Mouse (Mus musculus) forebrain, postnatal 0 days (tissue): ENCODE measurements around the gene Sobp. TPM values are rescaled to one million over a fixed set of nuclear protein-coding genes. Genes with fewer than 3 reads are reported as not detected.

Experiments
- ATAC-seq: fragments of 200-750 bp; cut with Nextera tagmentation; 2 replicates; pipeline ENCODE4 v1.8.0; 2017; ENCODE audit warnings: mild to moderate bottlenecking, moderate library complexity
- DNase-seq: peaks from one replicate; pipeline ENCODE4 v3.0.0-alpha.2; 2015
- H3K27ac ChIP-seq: fragments of 300-500 bp; sonication (generic); 2 replicates; pipeline ENCODE4 v1.5.1; 2014; ENCODE audit warnings: low read depth, mild to moderate bottlenecking, antibody characterized with exemption, low read length, moderate library complexity, mixed read lengths
- H3K27me3 ChIP-seq: fragments of 300-500 bp; sonication (generic); 2 replicates; pipeline ENCODE4 v1.6.1; 2014; ENCODE audit warnings: mild to moderate bottlenecking, low read length, mixed read lengths; ENCODE audit not compliant: insufficient read depth
- H3K36me3 ChIP-seq: fragments of 300-500 bp; sonication (generic); 2 replicates; pipeline ENCODE4 v1.6.1; 2014; ENCODE audit warnings: mild to moderate bottlenecking, moderate library complexity; ENCODE audit not compliant: insufficient read depth
- H3K4me1 ChIP-seq: fragments of 300-500 bp; sonication (generic); 2 replicates; pipeline ENCODE4 v1.6.1; 2014; ENCODE audit warnings: antibody characterized with exemption; ENCODE audit not compliant: insufficient read depth
- H3K4me2 ChIP-seq: fragments of 300-500 bp; sonication (generic); 2 replicates; pipeline ENCODE4 v1.6.1; 2014; ENCODE audit warnings: low read depth, mild to moderate bottlenecking, moderate library complexity
- H3K4me3 ChIP-seq: fragments of 300-500 bp; sonication (generic); 2 replicates; pipeline ENCODE4 v1.5.1; 2014; ENCODE audit warnings: low read depth, low read length, mixed read lengths
- H3K9ac ChIP-seq: fragments of 300-500 bp; sonication (generic); 2 replicates; pipeline ENCODE4 v1.6.1; 2014; ENCODE audit warnings: mild to moderate bottlenecking
- H3K9me3 ChIP-seq: fragments of 300-500 bp; sonication (generic); 2 replicates; pipeline ENCODE4 v1.6.1; 2016; ENCODE audit warnings: low read length
- CTCF ChIP-seq: sonication (generic); IDR thresholded peaks from 2 replicates; pipeline ENCODE4 v1.5.1; 2016; ENCODE audit warnings: antibody characterized with exemption, control low read depth, low read depth
- WGBS: fragments of 180-500 bp; shearing (Covaris S2); extraction: QIAGEN DNeasy Blood & Tissue Kit; methylation state at CpG from one replicate; pipeline ENCODE4 v1.1.7; 2014; 5-methylcytosine and 5-hydroxymethylcytosine counted together
- polyA plus RNA-seq: library from polyadenylated mRNA; unstranded; fragments of >200 nt; fragmentation: Nextera tagmentation; extraction: Ambion mirVana; gene quantifications from 2 replicates; pipeline ENCODE4 v1.2.1, GENCODE M21; 2015
- total RNA-seq: library from RNA; depleted of rRNA; stranded (reverse); fragments of >200 nt; gene quantifications from 2 replicates; pipeline ENCODE4 v1.2.3, GENCODE M21; 2014

Gene Sobp
- total and polyA plus RNA-seq, 2 experiments from 2014 or later = 19.9 to 38.3 TPM

- no peak overlapping the region for H3K27ac ChIP-seq
- H3K27me3 ChIP-seq = no peaks in the 10 kb centered on the region
- no peaks in the 10 kb centered on the region for H3K36me3 ChIP-seq
- WGBS = 5% methylated on average over 8 of the region's 8 CpGs
- H3K4me2 ChIP-seq = peak overlapping the region; percentile 92
- ATAC-seq (no peak), DNase-seq (peak; percentile 25)
- H3K4me3 ChIP-seq = peak overlapping the region; percentile 88
- no peak for TF ChIP-seq CTCF
- no peaks in the 10 kb centered on the region for H3K9me3 ChIP-seq
- H3K4me1 ChIP-seq = peaks cover 11% of the 10 kb centered on the region
- H3K9ac ChIP-seq = peak overlapping the region; percentile 85
Measured at GRCm38 (mm10) chr10:43172554-43172953, 1.8 kb downstream of the Sobp start.

- no peaks in the 10 kb centered on the region for H3K36me3 ChIP-seq
- DNase-seq (no peak), ATAC-seq (no peak)
- H3K27me3 ChIP-seq = no peaks in the 10 kb centered on the region
- no peak overlapping the region for H3K27ac ChIP-seq
- 6% methylated on average over 7 of the region's 7 CpGs for WGBS
- peaks cover 11% of the 10 kb centered on the region for H3K4me1 ChIP-seq
- H3K9me3 ChIP-seq = no peaks in the 10 kb centered on the region
- TF ChIP-seq CTCF = no peak
- peak overlapping the region; percentile 33 for H3K9ac ChIP-seq
- peak overlapping the region; percentile 88 for H3K4me3 ChIP-seq
- H3K4me2 ChIP-seq = peak overlapping the region; percentile 92
Measured at GRCm38 (mm10) chr10:43172066-43172465, 2.3 kb downstream of the Sobp start.

GRCm38 (mm10) chr10:43171106-43171505, 3.2 kb downstream of the Sobp start:
- Histone ChIP-seq H3K36me3 (no peaks in the 10 kb centered on the region), H3K4me3 (peak overlapping the region; percentile 88), H3K4me1 (peaks cover 11% of the 10 kb centered on the region), H3K9ac (peak overlapping the region; percentile 33; the same call in 1 of the 2 replicates), H3K4me2 (peak overlapping the region; percentile 92), H3K27ac (no peak overlapping the region), H3K9me3 (no peaks in the 10 kb centered on the region), H3K27me3 (no peaks in the 10 kb centered on the region)
- no peak for DNase-seq
- TF ChIP-seq CTCF = no peak
- ATAC-seq = no peak
- 13% methylated on average over 8 of the region's 8 CpGs for WGBS

- no peaks in the 10 kb centered on the region for H3K36me3 ChIP-seq
- 48% methylated on average over 7 of the region's 7 CpGs for WGBS
- no peak for ATAC-seq
- no peak for TF ChIP-seq CTCF
- H3K9me3 ChIP-seq = no peaks in the 10 kb centered on the region
- H3K4me3 ChIP-seq = no peak overlapping the region
- no peak for DNase-seq
- 0 out of 2 replicates have a peak overlapping the region, but pooled peaks have one; percentile 0 for H3K9ac ChIP-seq
- peak overlapping the region; percentile 22 for H3K4me2 ChIP-seq
- peaks cover 11% of the 10 kb centered on the region; the same call in 1 of the 2 replicates for H3K4me1 ChIP-seq
- no peaks in the 10 kb centered on the region for H3K27me3 ChIP-seq
- no peak overlapping the region for H3K27ac ChIP-seq
Measured at GRCm38 (mm10) chr10:43168847-43169246, 5.5 kb downstream of the Sobp start.

- no peak overlapping the region for H3K4me2 ChIP-seq
- no peaks in the 10 kb centered on the region for H3K9me3 ChIP-seq
- ATAC-seq (no peak), DNase-seq (no peak)
- TF ChIP-seq CTCF = no peak; the same call in 1 of the 2 replicates
- no peak overlapping the region for H3K4me3 ChIP-seq
- WGBS = 94% methylated on average over 3 of the region's 3 CpGs
- H3K27ac ChIP-seq = no peak overlapping the region
- no peak overlapping the region for H3K9ac ChIP-seq
- peaks cover 10% of the 10 kb centered on the region; the same call in 1 of the 2 replicates for H3K4me1 ChIP-seq
- no peaks in the 10 kb centered on the region for H3K27me3 ChIP-seq
- no peaks in the 10 kb centered on the region for H3K36me3 ChIP-seq
Measured at GRCm38 (mm10) chr10:43166817-43167216, 7.5 kb downstream of the Sobp start.

GRCm38 (mm10) chr10:43166146-43166545, 8.2 kb downstream of the Sobp start:
- DNase-seq = no peak
- no peak overlapping the region for H3K27ac ChIP-seq
- peaks cover 5% of the 10 kb centered on the region; the same call in 1 of the 2 replicates for H3K4me1 ChIP-seq
- no peak for TF ChIP-seq CTCF
- H3K36me3 ChIP-seq = no peaks in the 10 kb centered on the region
- H3K9ac ChIP-seq = no peak overlapping the region
- ATAC-seq = no peak
- H3K9me3 ChIP-seq = no peaks in the 10 kb centered on the region
- no peaks in the 10 kb centered on the region for H3K27me3 ChIP-seq
- no peak overlapping the region for H3K4me2 ChIP-seq
- WGBS = 92% methylated on average over 1 of the region's 1 CpGs
- H3K4me3 ChIP-seq = no peak overlapping the region

GRCm38 (mm10) chr10:43164406-43164805, 9.9 kb downstream of the Sobp start:
- no peak overlapping the region for H3K4me3 ChIP-seq
- H3K9me3 ChIP-seq = no peaks in the 10 kb centered on the region
- WGBS = 89% methylated on average over 2 of the region's 2 CpGs
- no peak overlapping the region for H3K9ac ChIP-seq
- peaks cover 5% of the 10 kb centered on the region; the same call in 1 of the 2 replicates for H3K4me1 ChIP-seq
- no peaks in the 10 kb centered on the region for H3K27me3 ChIP-seq
- ATAC-seq = no peak
- TF ChIP-seq CTCF = no peak
- no peak overlapping the region for H3K27ac ChIP-seq
- H3K36me3 ChIP-seq = 0 out of 2 replicates have a peak, but pooled peaks cover 2% of the 10 kb centered on the region
- no peak overlapping the region for H3K4me2 ChIP-seq
- no peak for DNase-seq
